Mouse (Mus musculus) MEL (cell line): ENCODE data around the gene Gpr27. TPM values are rescaled to one million over a fixed set of nuclear protein-coding genes. Genes with fewer than 3 reads are reported as not detected.

ENCODE experiments used
- DNase-seq: peaks from one replicate; pipeline ENCODE4 v3.0.0; 2011; ENCODE audit warnings: low read depth, low spot score
- H3K27ac ChIP-seq: 2 replicates; pipeline ENCODE4 v1.5.1; 2012; ENCODE audit warnings: low read depth, mild to moderate bottlenecking, control low read depth, low read length, moderate library complexity; ENCODE audit not compliant: control insufficient read depth
- H3K27me3 ChIP-seq, 2 experiments: fragments of 150-350 bp in 1 of 2; sonication (generic) in 1 of 2; 2 replicates each; pipeline ENCODE4 v1.6.1; 2012; ENCODE audit warnings: low read length in 2 of 2, mild to moderate bottlenecking in 2 of 2, improper control_type of control experiment in 1 of 2, moderate library complexity in 1 of 2; ENCODE audit not compliant: insufficient read depth in 2 of 2, control insufficient read depth in 1 of 2
- H3K36me3 ChIP-seq, 2 experiments: 2 replicates each; pipeline ENCODE4 v1.6.1; 2012 to 2014; ENCODE audit warnings: low read length in 2 of 2, improper control_type of control experiment in 1 of 2, inconsistent platforms in 1 of 2, mild to moderate bottlenecking in 1 of 2; ENCODE audit not compliant: insufficient read depth in 2 of 2, control insufficient read depth in 1 of 2
- H3K4me1 ChIP-seq, 2 experiments: fragments of 150-350 bp in 1 of 2; sonication (generic) in 1 of 2; 2 replicates each; pipeline ENCODE4 v1.6.1; 2012; ENCODE audit warnings: low read length in 2 of 2, improper control_type of control experiment in 1 of 2, mild to moderate bottlenecking in 1 of 2; ENCODE audit not compliant: insufficient read depth in 2 of 2, control insufficient read depth in 1 of 2
- H3K4me3 ChIP-seq, 2 experiments: fragments of 150-350 bp in 1 of 2; sonication (generic) in 1 of 2; 2 replicates each; pipeline ENCODE4 v1.5.1; 2012; ENCODE audit warnings: low read depth in 2 of 2, low read length in 2 of 2, mild to moderate bottlenecking in 2 of 2, moderate library complexity in 2 of 2, control low read depth in 1 of 2, improper control_type of control experiment in 1 of 2; ENCODE audit not compliant: control insufficient read depth in 1 of 2, insufficient read depth in 1 of 2
- H3K79me2 ChIP-seq: 2 replicates; pipeline ENCODE4 v1.6.1; 2012; ENCODE audit warnings: mild to moderate bottlenecking, low read length, moderate library complexity; ENCODE audit not compliant: control insufficient read depth, poor library complexity, insufficient read depth
- H3K9ac ChIP-seq: 2 replicates; pipeline ENCODE4 v1.6.1; 2012; ENCODE audit warnings: low read depth, mild to moderate bottlenecking, control low read depth, low read length, moderate library complexity; ENCODE audit not compliant: control insufficient read depth, poor library complexity, severe bottlenecking
- H3K9me3 ChIP-seq: fragments of 150-350 bp; sonication (generic); replicated peaks from 2 replicates; pipeline ENCODE4 v1.6.1; 2012; ENCODE audit warnings: mild to moderate bottlenecking, low read length, improper control_type of control experiment, moderate library complexity; ENCODE audit not compliant: insufficient read depth
- BHLHE40 ChIP-seq: IDR thresholded peaks from 2 replicates; pipeline ENCODE4 v1.6.1; 2012; ENCODE audit warnings: low read depth, mild to moderate bottlenecking, inconsistent platforms, low read length, improper control_type of control experiment, borderline replicate concordance
- CTCF ChIP-seq, 3 experiments: IDR thresholded peaks in 2 of 3; conservative IDR thresholded peaks in 1 of 3; 2 replicates each; pipeline ENCODE4 v1.5.1; 2011 to 2012; ENCODE audit warnings: low read length in 3 of 3, low read depth in 2 of 3, mild to moderate bottlenecking in 2 of 3, improper control_type of control experiment in 1 of 3, inconsistent platforms in 1 of 3, mixed read lengths in 1 of 3, moderate library complexity in 1 of 3; ENCODE audit not compliant: control insufficient read depth in 1 of 3, insufficient read depth in 1 of 3, poor library complexity in 1 of 3, severe bottlenecking in 1 of 3
- EP300 ChIP-seq, 2 experiments: IDR thresholded peaks; 2 replicates each; pipeline ENCODE4 v1.6.1; 2011; ENCODE audit warnings: improper control_type of control experiment in 2 of 2, low read length in 2 of 2, low read depth in 1 of 2, mild to moderate bottlenecking in 1 of 2
- HCFC1 ChIP-seq: IDR thresholded peaks from 2 replicates; pipeline ENCODE4 v1.6.1; 2012; ENCODE audit warnings: low read depth, mild to moderate bottlenecking, inconsistent platforms, low read length, improper control_type of control experiment, moderate library complexity
- MAFK ChIP-seq: IDR thresholded peaks from 2 replicates; pipeline ENCODE4 v1.6.1; 2011; ENCODE audit warnings: low read depth, mild to moderate bottlenecking, low read length, improper control_type of control experiment, borderline replicate concordance
- MAX ChIP-seq: IDR thresholded peaks from 2 replicates; pipeline ENCODE4 v1.6.1; 2011; ENCODE audit warnings: low read length, improper control_type of control experiment
- MAZ ChIP-seq: IDR thresholded peaks from 2 replicates; pipeline ENCODE4 v1.6.1; 2012; ENCODE audit warnings: low read depth, mild to moderate bottlenecking, inconsistent platforms, low read length, improper control_type of control experiment
- MEF2A ChIP-seq: IDR thresholded peaks from 2 replicates; pipeline ENCODE4 v1.6.1; 2014; ENCODE audit warnings: low read depth, mild to moderate bottlenecking, inconsistent platforms, low read length, improper control_type of control experiment; ENCODE audit not compliant: poor library complexity, insufficient replicate concordance, severe bottlenecking; ENCODE audit errors: extremely low read depth
- MXI1 ChIP-seq: IDR thresholded peaks from 2 replicates; pipeline ENCODE4 v1.6.1; 2011; ENCODE audit warnings: mild to moderate bottlenecking, low read depth, low read length, improper control_type of control experiment
- MYB ChIP-seq: IDR thresholded peaks from 2 replicates; pipeline ENCODE4 v1.6.1; 2011; ENCODE audit warnings: mild to moderate bottlenecking, low read depth, low read length, improper control_type of control experiment
- MYC ChIP-seq: IDR thresholded peaks from 2 replicates; pipeline ENCODE4 v1.6.1; 2011; ENCODE audit warnings: low read depth, mild to moderate bottlenecking, low read length, improper control_type of control experiment, moderate library complexity
- POLR2A ChIP-seq, 2 experiments: IDR thresholded peaks; 2 replicates each; pipeline ENCODE4 v1.6.1; 2011 to 2012; ENCODE audit warnings: low read length in 2 of 2, mild to moderate bottlenecking in 2 of 2, control low read depth in 1 of 2, improper control_type of control experiment in 1 of 2, low read depth in 1 of 2, moderate library complexity in 1 of 2; ENCODE audit not compliant: control insufficient read depth in 1 of 2, insufficient read depth in 1 of 2, poor library complexity in 1 of 2
- SIN3A ChIP-seq: IDR thresholded peaks from 2 replicates; pipeline ENCODE4 v1.6.1; 2012; ENCODE audit warnings: low read length, improper control_type of control experiment, inconsistent platforms
- SMC3 ChIP-seq: IDR thresholded peaks from 2 replicates; pipeline ENCODE4 v1.6.1; 2011; ENCODE audit warnings: low read depth, low read length, improper control_type of control experiment
- UBTF ChIP-seq: IDR thresholded peaks from 2 replicates; pipeline ENCODE4 v1.6.1; 2012; ENCODE audit warnings: low read depth, mild to moderate bottlenecking, inconsistent platforms, low read length, improper control_type of control experiment, moderate library complexity, borderline replicate concordance; ENCODE audit not compliant: insufficient read depth
- ZKSCAN1 ChIP-seq: IDR thresholded peaks from 2 replicates; pipeline ENCODE4 v1.6.1; 2012; ENCODE audit warnings: low read depth, mild to moderate bottlenecking, inconsistent platforms, low read length, improper control_type of control experiment, moderate library complexity
- ZMIZ1 ChIP-seq: IDR thresholded peaks from 2 replicates; pipeline ENCODE4 v1.6.1; 2012; ENCODE audit warnings: low read depth, mild to moderate bottlenecking, inconsistent platforms, low read length, improper control_type of control experiment, moderate library complexity
- polyA plus RNA-seq, 2 experiments: library from polyadenylated mRNA; stranded (reverse) in 1 of 2; unstranded in 1 of 2; fragments of >175 nt in 1 of 2; fragments of >200 nt in 1 of 2; gene quantifications; 2 replicates each; pipeline versions ENCODE4 v1.2.1 to v1.2.4; 2012; ENCODE audit warnings: low replicate concordance in 2 of 2, low read depth in 1 of 2; ENCODE audit not compliant: insufficient read length in 2 of 2, insufficient read depth in 1 of 2, missing spikeins in 1 of 2
- total RNA-seq: library from RNA; depleted of rRNA; stranded (reverse); fragments of 300-350 nt; gene quantifications from 2 replicates; pipeline ENCODE4 v1.2.3, GENCODE M21; 2012

Gpr27 gene
- total and polyA plus RNA-seq, 3 experiments, result not detected

DNA sequence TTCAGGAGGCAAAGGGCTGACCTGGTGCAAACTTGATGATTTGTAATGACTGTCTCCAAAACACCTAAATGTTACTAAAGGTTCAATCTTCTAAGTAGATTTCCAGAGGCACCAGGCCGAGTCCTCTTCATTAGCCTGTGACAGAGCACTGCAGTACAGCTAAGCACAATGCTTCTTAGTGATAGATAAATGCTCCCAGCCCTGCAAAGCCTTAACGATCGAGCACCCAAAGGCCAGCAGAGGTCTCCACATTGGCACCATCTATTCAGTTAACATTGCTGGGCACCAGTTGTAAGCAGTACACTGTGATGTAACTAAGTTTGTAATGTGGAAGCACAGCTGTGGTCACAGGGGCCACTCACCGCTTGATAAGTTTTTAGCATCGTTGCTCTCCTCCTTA is 48.1 kb upstream of the Gpr27 start:
- Histone ChIP-seq H3K36me3 (no peaks in the 10 kb centered on the region), H3K9ac (no peak overlapping the region), H3K4me1 (no peaks in the 10 kb centered on the region), H3K27ac (no peak overlapping the region), H3K27me3 (no peaks in the 10 kb centered on the region), H3K4me3 (no peak overlapping the region), H3K79me2 (no peaks in the 10 kb centered on the region), H3K9me3 (no peaks in the 10 kb centered on the region)
- no peak for TF ChIP-seq UBTF
- no peak for TF ChIP-seq SMC3
- no peak for TF ChIP-seq ZMIZ1
- TF ChIP-seq HCFC1, result no peak
- TF ChIP-seq CTCF (IDR thresholded peaks at IDR 0.05 in 2 of 3, conservative IDR thresholded peaks at IDR 0.05 in 1 of 3; ENCODE audit: control insufficient read depth in 1 of 3, insufficient read depth in 1 of 3, low read depth in 2 of 3, low read length in 3 of 3, poor library complexity in 1 of 3, severe bottlenecking in 1 of 3), result no peak
- no peak for TF ChIP-seq BHLHE40
- no peak for DNase-seq

DNA sequence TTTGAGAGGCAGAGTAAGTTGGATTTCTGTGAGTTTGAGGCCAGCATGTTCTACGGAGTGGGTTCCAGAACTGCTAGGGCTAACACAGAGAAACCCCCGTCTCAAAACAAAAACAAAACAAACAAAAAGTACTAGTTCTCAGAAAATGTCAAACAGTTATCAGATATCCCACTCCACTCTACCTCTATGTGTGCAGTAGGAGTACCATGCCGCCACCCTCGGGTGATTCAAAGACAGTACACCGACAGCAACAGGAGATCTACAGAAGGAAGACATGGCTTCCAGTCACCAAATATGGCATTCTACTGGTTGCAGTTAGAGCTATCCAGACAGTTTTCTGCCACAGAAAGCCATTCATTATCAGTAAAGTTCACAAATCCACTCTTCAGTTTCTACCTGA is 47.6 kb upstream of the Gpr27 start:
- Histone ChIP-seq H3K9me3 (no peaks in the 10 kb centered on the region), H3K4me1 (no peaks in the 10 kb centered on the region), H3K9ac (no peak overlapping the region), H3K36me3 (no peaks in the 10 kb centered on the region), H3K27me3 (no peaks in the 10 kb centered on the region), H3K27ac (no peak overlapping the region), H3K4me3 (no peak overlapping the region), H3K79me2 (no peaks in the 10 kb centered on the region)
- DNase-seq, result no peak
- no peak for TF ChIP-seq SIN3A
- no peak for TF ChIP-seq SMC3
- TF ChIP-seq MAFK, result no peak
- no peak for TF ChIP-seq EP300 (IDR thresholded peaks at IDR 0.05; ENCODE audit: low read depth in 1 of 2, low read length in 2 of 2)
- TF ChIP-seq MAZ, result no peak
- TF ChIP-seq POLR2A (IDR thresholded peaks at IDR 0.05; ENCODE audit: control insufficient read depth in 1 of 2, insufficient read depth in 1 of 2, low read depth in 1 of 2, low read length in 2 of 2, poor library complexity in 1 of 2), result no peak
- TF ChIP-seq MEF2A, result no peak
- no peak for TF ChIP-seq ZMIZ1
- no peak for TF ChIP-seq ZKSCAN1
- TF ChIP-seq HCFC1, result no peak
- TF ChIP-seq MAX, result no peak
- TF ChIP-seq MYB, result no peak
- TF ChIP-seq MYC, result no peak
- TF ChIP-seq MXI1, result no peak
